Mouse (Mus musculus): ENCODE measurements around the gene Ddx25. TPM values are rescaled to one million over a fixed set of nuclear protein-coding genes. Genes with fewer than 3 reads are reported as not detected.

Ddx25 gene
- total and polyA plus RNA-seq, 2 experiments from 2014 or later, result 0.14 TPM; not detected in 1

- Histone ChIP-seq H3K4me2 (ENCODE audit: low read depth, low read length) (no peak overlapping the region), H3K4me1 (ENCODE audit: control insufficient read depth, insufficient read depth) (no peaks in the 10 kb centered on the region), H3K9ac (replicated peaks; ENCODE audit: low read depth, low read length) (no peak overlapping the region), H3K4me3 (ENCODE audit: low read depth, low read length) (no peak overlapping the region), H3K9me3 (replicated peaks; ENCODE audit: control insufficient read depth, low read length) (no peaks in the 10 kb centered on the region), H3K27ac (ENCODE audit: low read depth) (no peak overlapping the region), H3K36me3 (replicated peaks; ENCODE audit: control insufficient read depth, insufficient read depth, low read length) (no peaks in the 10 kb centered on the region), H3K27me3 (ENCODE audit: control insufficient read depth, insufficient read depth, low read length) (no peaks in the 10 kb centered on the region)
- TF ChIP-seq EP300 (IDR thresholded peaks at IDR 0.05; ENCODE audit: low read depth) (no peak), CTCF (IDR thresholded peaks at IDR 0.05; ENCODE audit: low read depth) (no peak)
- DNase-seq (ENCODE audit: low spot score), result no peak
- no peak for ATAC-seq (ENCODE audit: insufficient read depth, low read depth)
- WGBS, result 51% methylated on average over 3 of the region's 3 CpGs
These were observed 29.2 kb downstream of the Ddx25 start for GRCm38 (mm10) chr9:35529141-35529540.

GRCm38 (mm10) chr9:35523941-35524411 lies 34.4 kb downstream of the Ddx25 start:
- WGBS, result 18% methylated on average over 7 of the region's 7 CpGs
- no peak for TF ChIP-seq EP300 (IDR thresholded peaks at IDR 0.05; ENCODE audit: low read depth)
- peak; percentile 96 for TF ChIP-seq CTCF (IDR thresholded peaks at IDR 0.05; ENCODE audit: low read depth)
- H3K9ac ChIP-seq (replicated peaks; ENCODE audit: low read depth, low read length), result no peak overlapping the region
- no peaks in the 10 kb centered on the region for H3K9me3 ChIP-seq (replicated peaks; ENCODE audit: control insufficient read depth, low read length)
- H3K27me3 ChIP-seq (ENCODE audit: control insufficient read depth, insufficient read depth, low read length), result no peaks in the 10 kb centered on the region
- ATAC-seq (ENCODE audit: insufficient read depth, low read depth), result peak; percentile 74
- H3K4me3 ChIP-seq (ENCODE audit: low read depth, low read length), result no peak overlapping the region
- H3K36me3 ChIP-seq (replicated peaks; ENCODE audit: control insufficient read depth, insufficient read depth, low read length), result no peaks in the 10 kb centered on the region
- peak overlapping the region; percentile 30; the same call in 1 of the 2 replicates for H3K4me2 ChIP-seq (ENCODE audit: low read depth, low read length)
- H3K27ac ChIP-seq (ENCODE audit: low read depth), result 0 out of 2 replicates have a peak overlapping the region, but pooled peaks have one; percentile 25
- H3K4me1 ChIP-seq (ENCODE audit: control insufficient read depth, insufficient read depth), result peaks cover 5% of the 10 kb centered on the region; the same call in 1 of the 2 replicates
- DNase-seq (ENCODE audit: low spot score), result peak; percentile 76

- Histone ChIP-seq H3K36me3 (replicated peaks; ENCODE audit: control insufficient read depth, insufficient read depth, low read length) (no peaks in the 10 kb centered on the region), H3K9ac (replicated peaks; ENCODE audit: low read depth, low read length) (no peak overlapping the region), H3K27me3 (ENCODE audit: control insufficient read depth, insufficient read depth, low read length) (no peaks in the 10 kb centered on the region), H3K4me3 (ENCODE audit: low read depth, low read length) (no peak overlapping the region), H3K4me2 (ENCODE audit: low read depth, low read length) (peak overlapping the region; percentile 30; the same call in 1 of the 2 replicates), H3K27ac (ENCODE audit: low read depth) (peak overlapping the region; percentile 30), H3K4me1 (ENCODE audit: control insufficient read depth, insufficient read depth) (peaks cover 5% of the 10 kb centered on the region; the same call in 1 of the 2 replicates), H3K9me3 (replicated peaks; ENCODE audit: control insufficient read depth, low read length) (no peaks in the 10 kb centered on the region)
- 48% methylated on average over 5 of the region's 5 CpGs for WGBS
- peak; percentile 77 for ATAC-seq (ENCODE audit: insufficient read depth, low read depth)
- no peak for TF ChIP-seq CTCF (IDR thresholded peaks at IDR 0.05; ENCODE audit: low read depth)
- TF ChIP-seq EP300 (IDR thresholded peaks at IDR 0.05; ENCODE audit: low read depth), result no peak
- DNase-seq (ENCODE audit: low spot score), result peak; percentile 39
These were observed 34.8 kb downstream of the Ddx25 start for GRCm38 (mm10) chr9:35523541-35523940.

- no peak overlapping the region for H3K9ac ChIP-seq (replicated peaks; ENCODE audit: low read depth, low read length)
- no peak overlapping the region for H3K4me2 ChIP-seq (ENCODE audit: low read depth, low read length)
- no peak for DNase-seq (ENCODE audit: low spot score)
- H3K36me3 ChIP-seq (replicated peaks; ENCODE audit: control insufficient read depth, insufficient read depth, low read length), result no peaks in the 10 kb centered on the region
- ATAC-seq (ENCODE audit: insufficient read depth, low read depth), result no peak
- no peaks in the 10 kb centered on the region for H3K9me3 ChIP-seq (replicated peaks; ENCODE audit: control insufficient read depth, low read length)
- peak overlapping the region; percentile 30 for H3K27ac ChIP-seq (ENCODE audit: low read depth)
- WGBS, result 67% methylated on average over 1 of the region's 1 CpGs
- no peaks in the 10 kb centered on the region for H3K27me3 ChIP-seq (ENCODE audit: control insufficient read depth, insufficient read depth, low read length)
- H3K4me1 ChIP-seq (ENCODE audit: control insufficient read depth, insufficient read depth), result peaks cover 5% of the 10 kb centered on the region; the same call in 1 of the 2 replicates
- H3K4me3 ChIP-seq (ENCODE audit: low read depth, low read length), result no peak overlapping the region
- no peak for TF ChIP-seq CTCF (IDR thresholded peaks at IDR 0.05; ENCODE audit: low read depth)
- TF ChIP-seq EP300 (IDR thresholded peaks at IDR 0.05; ENCODE audit: low read depth), result no peak
These were observed 35.4 kb downstream of the Ddx25 start for GRCm38 (mm10) chr9:35522821-35523515.

GRCm38 (mm10) chr9:35522241-35522640 lies 36.1 kb downstream of the Ddx25 start:
- 80% methylated on average over 2 of the region's 2 CpGs for WGBS
- no peak overlapping the region for H3K9ac ChIP-seq (replicated peaks; ENCODE audit: low read depth, low read length)
- DNase-seq (ENCODE audit: low spot score), result no peak
- peaks cover 5% of the 10 kb centered on the region; the same call in 1 of the 2 replicates for H3K4me1 ChIP-seq (ENCODE audit: control insufficient read depth, insufficient read depth)
- no peak overlapping the region for H3K4me2 ChIP-seq (ENCODE audit: low read depth, low read length)
- no peaks in the 10 kb centered on the region for H3K36me3 ChIP-seq (replicated peaks; ENCODE audit: control insufficient read depth, insufficient read depth, low read length)
- no peak for ATAC-seq (ENCODE audit: insufficient read depth, low read depth)
- TF ChIP-seq CTCF (IDR thresholded peaks at IDR 0.05; ENCODE audit: low read depth), result no peak
- TF ChIP-seq EP300 (IDR thresholded peaks at IDR 0.05; ENCODE audit: low read depth), result no peak
- H3K4me3 ChIP-seq (ENCODE audit: low read depth, low read length), result no peak overlapping the region
- no peaks in the 10 kb centered on the region for H3K9me3 ChIP-seq (replicated peaks; ENCODE audit: control insufficient read depth, low read length)
- no peak overlapping the region for H3K27ac ChIP-seq (ENCODE audit: low read depth)
- H3K27me3 ChIP-seq (ENCODE audit: control insufficient read depth, insufficient read depth, low read length), result no peaks in the 10 kb centered on the region
